21 mouse cellular contexts compared by ENCODE assay signal in the genomic region with DNA sequence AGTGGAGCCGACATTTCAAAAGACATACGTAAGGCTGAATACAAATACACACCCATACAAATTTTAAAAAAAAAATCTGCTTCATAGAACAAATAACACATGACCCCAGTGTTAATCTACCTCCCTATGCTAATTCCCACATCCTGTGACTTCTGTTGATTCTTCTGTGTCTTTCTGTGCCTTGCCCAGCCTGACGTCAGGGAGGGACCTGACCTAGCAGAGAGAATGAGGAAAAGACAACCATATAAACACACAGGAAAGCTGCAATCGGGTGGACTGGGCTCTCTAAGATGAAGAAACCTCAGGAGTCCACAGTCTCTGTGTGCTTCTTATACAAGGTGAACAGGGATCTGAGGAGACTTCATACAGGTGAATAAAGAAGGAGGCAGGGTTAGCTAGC. TPM values are rescaled to one million over a fixed set of nuclear protein-coding genes. Genes with fewer than 3 reads are reported as not detected.
DNase-seq lines count a peak whose midpoint lies in the region; ATAC-seq and TF ChIP-seq lines count a peak whose summit lies in the region.
"Had no signal": no experiment of that assay in that cellular context is flagged by ENCODE, and none has a peak within 500 bp of the region (broad histone marks: within the 10 kb centered on the region; RNA-seq: fewer than 3 reads in every experiment).

No protein-coding gene starts in this region.

- no peak for TF ChIP-seq POLR2A in lung, adult 2 months (IDR thresholded peaks at IDR 0.05; ENCODE audit: borderline replicate concordance, extremely low read depth, low read depth, low read length)

- H3K27ac ChIP-seq in gastrocnemius, adult 2 months: peak overlapping the region; percentile 72
- H3K27ac ChIP-seq in lung, postnatal 0 days (ENCODE audit: low read length): no peak overlapping the region
- peak overlapping the region; percentile 35; the same call in 1 of the 2 replicates for H3K27ac ChIP-seq in intestine, postnatal 0 days (ENCODE audit: low read depth, low read length)
- no peak overlapping the region for H3K27ac ChIP-seq in stomach, embryonic 15.5 days
- no peak overlapping the region for H3K27ac ChIP-seq in hindbrain, embryonic 16.5 days (ENCODE audit: low read depth, low read length)
- H3K27ac ChIP-seq: embryonic facial prominence, embryonic 13.5 days; kidney, embryonic 15.5 days; limb, embryonic 12.5 days; midbrain, embryonic 15.5 days had no signal

- peak; percentile 12; the same call in 1 of the 2 replicates for ATAC-seq in lung, postnatal 0 days
- peak; percentile 48; the same call in 1 of the 2 replicates for ATAC-seq in intestine, postnatal 0 days
- peak; percentile 53 for ATAC-seq in stomach, embryonic 15.5 days (ENCODE audit: insufficient read depth, low FRiP score, low read depth)
- no peak for ATAC-seq in hindbrain, embryonic 16.5 days
- ATAC-seq: midbrain, embryonic 15.5 days had no signal

- peaks cover 3% of the 10 kb centered on the region; the same call in 1 of the 2 replicates for H3K4me1 ChIP-seq in lung, postnatal 0 days (ENCODE audit: insufficient read depth, low read depth, low read length)
- peaks cover 2% of the 10 kb centered on the region; the same call in 1 of the 2 replicates for H3K4me1 ChIP-seq in lung, adult 2 months (ENCODE audit: control insufficient read depth, insufficient read depth, low read length)
- H3K4me1 ChIP-seq in intestine, postnatal 0 days (replicated peaks; ENCODE audit: control insufficient read depth, insufficient read depth, low read length): no peaks in the 10 kb centered on the region
- peaks cover 3% of the 10 kb centered on the region; the same call in 1 of the 2 replicates for H3K4me1 ChIP-seq in stomach, embryonic 15.5 days
- H3K4me1 ChIP-seq in hindbrain, embryonic 16.5 days (ENCODE audit: control insufficient read depth, insufficient read depth, low read depth, low read length): no peaks in the 10 kb centered on the region
- H3K4me1 ChIP-seq: embryonic facial prominence, embryonic 13.5 days; kidney, embryonic 15.5 days; limb, embryonic 12.5 days; midbrain, embryonic 15.5 days had no signal

- H3K4me2 ChIP-seq in lung, postnatal 0 days (replicated peaks; ENCODE audit: low read depth, low read length): no peak overlapping the region
- no peak overlapping the region for H3K4me2 ChIP-seq in intestine, postnatal 0 days (replicated peaks; ENCODE audit: low read depth)
- H3K4me2 ChIP-seq in stomach, embryonic 15.5 days: no peak overlapping the region; the same call in 1 of the 2 replicates
- no peak overlapping the region for H3K4me2 ChIP-seq in hindbrain, embryonic 16.5 days (ENCODE audit: low read length)
- H3K4me2 ChIP-seq: embryonic facial prominence, embryonic 13.5 days; kidney, embryonic 15.5 days; limb, embryonic 12.5 days; midbrain, embryonic 15.5 days had no signal

- H3K9ac ChIP-seq in lung, postnatal 0 days (replicated peaks; ENCODE audit: low read depth): no peak overlapping the region
- H3K9ac ChIP-seq in intestine, postnatal 0 days (ENCODE audit: low read depth, low read length): no peak overlapping the region
- no peak overlapping the region for H3K9ac ChIP-seq in stomach, embryonic 15.5 days
- no peak overlapping the region for H3K9ac ChIP-seq in hindbrain, embryonic 16.5 days (ENCODE audit: low read depth, low read length)
- H3K9ac ChIP-seq: embryonic facial prominence, embryonic 13.5 days; forebrain, postnatal 0 days; kidney, embryonic 15.5 days; limb, embryonic 12.5 days; lung, embryonic 14.5 days; midbrain, embryonic 15.5 days had no signal

- intact Hi-C loops in gastrocnemius, adult 2 months (cut with DNase I): no loop called here

- no peaks in the 10 kb centered on the region for H3K36me3 ChIP-seq in lung, postnatal 0 days (ENCODE audit: insufficient read depth, low read length)
- H3K36me3 ChIP-seq in intestine, postnatal 0 days (ENCODE audit: control insufficient read depth, insufficient read depth): no peaks in the 10 kb centered on the region
- no peaks in the 10 kb centered on the region for H3K36me3 ChIP-seq in stomach, embryonic 15.5 days
- no peaks in the 10 kb centered on the region for H3K36me3 ChIP-seq in hindbrain, embryonic 16.5 days (ENCODE audit: control insufficient read depth, insufficient read depth, low read length)
- H3K36me3 ChIP-seq: embryonic facial prominence, embryonic 13.5 days; kidney, embryonic 15.5 days; limb, embryonic 12.5 days; midbrain, embryonic 15.5 days had no signal

- H3K27me3 ChIP-seq in lung, postnatal 0 days (replicated peaks; ENCODE audit: insufficient read depth, low read length): no peaks in the 10 kb centered on the region
- no peaks in the 10 kb centered on the region for H3K27me3 ChIP-seq in intestine, postnatal 0 days (replicated peaks; ENCODE audit: control insufficient read depth, insufficient read depth, low read length)
- no peaks in the 10 kb centered on the region for H3K27me3 ChIP-seq in stomach, embryonic 15.5 days (replicated peaks)
- no peaks in the 10 kb centered on the region for H3K27me3 ChIP-seq in hindbrain, embryonic 16.5 days (replicated peaks; ENCODE audit: control insufficient read depth, insufficient read depth, low read length)
- H3K27me3 ChIP-seq: CH12.LX; kidney, embryonic 15.5 days; limb, embryonic 12.5 days; midbrain, embryonic 15.5 days had no signal

- TF ChIP-seq EP300 in lung, postnatal 0 days (IDR thresholded peaks at IDR 0.05): no peak

- no peak for DNase-seq in gastrocnemius, adult 2 months
- DNase-seq in gastrocnemius, adult 18-20 months (ENCODE audit: low spot score): no peak
- DNase-seq in lung, postnatal 0 days (ENCODE audit: low spot score): no peak
- DNase-seq in lung, adult 2 months: no peak
- no peak for DNase-seq in right cerebral cortex, adult 18-20 months
- DNase-seq: cerebellum, adult 9-11 months; forebrain, postnatal 0 days; gastrocnemius, postnatal 10 days; kidney, postnatal 4 days; lung, embryonic 14.5 days; spleen, adult 18-20 months had no signal

- TF ChIP-seq CTCF in gastrocnemius, adult 2 months (IDR thresholded peaks at IDR 0.05): no peak
- no peak for TF ChIP-seq CTCF in lung, postnatal 0 days (IDR thresholded peaks at IDR 0.05)
- no peak for TF ChIP-seq CTCF in lung, adult 2 months (IDR thresholded peaks at IDR 0.05; ENCODE audit: insufficient read depth, low read length)
- TF ChIP-seq CTCF in intestine, postnatal 0 days (IDR thresholded peaks at IDR 0.05; ENCODE audit: low read depth): no peak

- H3K4me3 ChIP-seq in gastrocnemius, adult 2 months: no peak overlapping the region
- H3K4me3 ChIP-seq in lung, postnatal 0 days (ENCODE audit: low read depth, low read length): no peak overlapping the region
- H3K4me3 ChIP-seq in lung, adult 2 months (replicated peaks; ENCODE audit: extremely low read depth, low read depth, low read length): no peak overlapping the region
- no peak overlapping the region for H3K4me3 ChIP-seq in intestine, postnatal 0 days (ENCODE audit: low read depth, low read length)
- no peak overlapping the region for H3K4me3 ChIP-seq in stomach, embryonic 15.5 days (replicated peaks)
- H3K4me3 ChIP-seq in hindbrain, embryonic 16.5 days (ENCODE audit: low read length): no peak overlapping the region
- H3K4me3 ChIP-seq: embryonic facial prominence, embryonic 13.5 days; kidney, embryonic 15.5 days; limb, embryonic 12.5 days; midbrain, embryonic 15.5 days; myocyte had no signal

- no peaks in the 10 kb centered on the region for H3K9me3 ChIP-seq in lung, postnatal 0 days (ENCODE audit: low read length)
- H3K9me3 ChIP-seq in intestine, postnatal 0 days (ENCODE audit: control insufficient read depth): no peaks in the 10 kb centered on the region
- H3K9me3 ChIP-seq in stomach, embryonic 15.5 days: no peaks in the 10 kb centered on the region
- no peaks in the 10 kb centered on the region for H3K9me3 ChIP-seq in hindbrain, embryonic 16.5 days (ENCODE audit: control insufficient read depth, low read length)
- H3K9me3 ChIP-seq: embryonic facial prominence, embryonic 13.5 days; kidney, embryonic 15.5 days; limb, embryonic 12.5 days; midbrain, embryonic 15.5 days had no signal

- 41% methylated on average over 4 of the region's 4 CpGs for WGBS in lung, postnatal 0 days
- 35% methylated on average over 4 of the region's 4 CpGs for WGBS in lung, adult 2 months
- WGBS in intestine, postnatal 0 days: 46% methylated on average over 4 of the region's 4 CpGs
- WGBS in stomach, embryonic 15.5 days: 49% methylated on average over 4 of the region's 4 CpGs
- whole genome bisulfite sequencing in hindbrain, embryonic 16.5 days: 74% methylated on average over 4 of the region's 4 CpGs

RNA-seq across cellular contexts. Expression of a gene that starts 14.1 kb away (rescaled TPM):
- 10 to 100 TPM; 77.0 to 80.0 TPM for total RNA-seq in gastrocnemius, adult 2 months (2021)
- 10 to 100 TPM; 70.2 to 77.9 TPM for total RNA-seq in gastrocnemius, adult 18-20 months (2021)
- polyA plus RNA-seq in lung, postnatal 0 days (2015; fragmentation: Nextera tagmentation; extraction: Ambion mirVana): 79.4 and 85.9 TPM in 2 replicates
- polyA plus RNA-seq in lung, adult 2 months (2012; rRNA removed): 73.4 and 92.4 TPM in 2 replicates
- 67.9 and 70.0 TPM in 2 replicates for polyA plus RNA-seq in intestine, postnatal 0 days (2015; fragmentation: Nextera tagmentation; extraction: Ambion mirVana)
- polyA plus RNA-seq in stomach, embryonic 15.5 days (2015; fragmentation: Nextera tagmentation; extraction: Ambion mirVana): 91.3 and 91.4 TPM in 2 replicates
- 64.2 and 66.1 TPM in 2 replicates for polyA plus RNA-seq in hindbrain, embryonic 16.5 days (2015; fragmentation: Nextera tagmentation; extraction: Ambion mirVana)

RNA-seq across cellular contexts. Expression of a gene that starts 14.6 kb away (rescaled TPM):
- not detected for total RNA-seq in gastrocnemius, adult 2 months (2021)
- total RNA-seq in gastrocnemius, adult 18-20 months (2021): under 1 TPM; 0.76 to 0.78 TPM
- 0.33 and 1.1 TPM in 2 replicates for polyA plus RNA-seq in lung, postnatal 0 days (2015; fragmentation: Nextera tagmentation; extraction: Ambion mirVana)
- polyA plus RNA-seq in lung, adult 2 months (2012; rRNA removed): 0.85 TPM in 1 of 2 replicates, not detected in the other
- 6.5 and 6.9 TPM in 2 replicates for polyA plus RNA-seq in intestine, postnatal 0 days (2015; fragmentation: Nextera tagmentation; extraction: Ambion mirVana)
- 0.39 TPM in 1 of 2 replicates, not detected in the other for polyA plus RNA-seq in stomach, embryonic 15.5 days (2015; fragmentation: Nextera tagmentation; extraction: Ambion mirVana)
- 0.62 and 1.1 TPM in 2 replicates for polyA plus RNA-seq in hindbrain, embryonic 16.5 days (2015; fragmentation: Nextera tagmentation; extraction: Ambion mirVana)
- total RNA-seq: forebrain, postnatal 0 days; gastrocnemius, postnatal 10 days had no signal
- polyA plus RNA-seq: embryonic facial prominence, embryonic 13.5 days; hindbrain, embryonic 11.5 days; kidney, embryonic 15.5 days had no signal

Comparison
In these comparisons a context has a peak if more than half of its experiments do, and no peak if none do; other contexts are left out.
1. H3K27ac ChIP-seq: peak in gastrocnemius, adult 2 months (single experiment) and intestine, postnatal 0 days (single experiment); none in lung, postnatal 0 days (single experiment), stomach, embryonic 15.5 days (single experiment) and hindbrain, embryonic 16.5 days (single experiment).